Mouse (Mus musculus) brown adipose tissue, adult 24 weeks (tissue): ENCODE results near the gene Icam5. TPM values are rescaled to one million over a fixed set of nuclear protein-coding genes. Genes with fewer than 3 reads are reported as not detected.

Experiments
- H3K27ac ChIP-seq: fragments of 200-500 bp; replicated peaks from 2 replicates; pipeline ENCODE4 v1.5.1; 2012; ENCODE audit warnings: low read depth, mild to moderate bottlenecking, low read length
- H3K4me1 ChIP-seq: fragments of 200-500 bp; 2 replicates; pipeline ENCODE4 v1.6.1; 2012; ENCODE audit warnings: low read length, mixed read lengths; ENCODE audit not compliant: control insufficient read depth, insufficient read depth, insufficient read length
- H3K4me3 ChIP-seq: fragments of 200-500 bp; 2 replicates; pipeline ENCODE4 v1.5.1; 2012; ENCODE audit warnings: low read depth, mild to moderate bottlenecking, low read length, moderate library complexity; ENCODE audit not compliant: insufficient read depth
- polyA plus RNA-seq: library from polyadenylated mRNA; stranded (reverse); fragments of >200 nt; gene quantifications from 2 replicates; pipeline ENCODE4 v1.2.4, GENCODE M21; 2012; ENCODE audit not compliant: missing spikeins, insufficient read depth, insufficient read length

Icam5 gene
- polyA plus RNA-seq, 1 experiment: not detected

- Histone ChIP-seq H3K4me1 (no peaks in the 10 kb centered on the region), H3K27ac (no peak overlapping the region), H3K4me3 (no peak overlapping the region)
Observed at GRCm38 (mm10) chr9:21081127-21081526, 49.3 kb downstream of the Icam5 start.

GRCm38 (mm10) chr9:21083324-21083723 lies 51.5 kb downstream of the Icam5 start:
- Histone ChIP-seq H3K4me3 (no peak overlapping the region), H3K27ac (no peak overlapping the region), H3K4me1 (no peaks in the 10 kb centered on the region)

Other genes starting within 250 kb of the Icam5 start
- 16.9 and 23.5 TPM in 2 replicates for gene Col5a3, start 217.0 kb upstream of the Icam5 start, polyA plus RNA-seq
- gene Rdh8, start 213.6 kb upstream of the Icam5 start, polyA plus RNA-seq: not detected in 2 replicates
- gene A230050P20Rik, start 163.4 kb upstream of the Icam5 start, polyA plus RNA-seq: 2.1 and 5.8 TPM in 2 replicates
- 3.1 and 5.0 TPM in 2 replicates for gene Angptl6, start 152.3 kb upstream of the Icam5 start, polyA plus RNA-seq
- 6.6 and 7.9 TPM in 2 replicates for gene Ppan, start 143.9 kb upstream of the Icam5 start, polyA plus RNA-seq
- gene Eif3g, start 133.4 kb upstream of the Icam5 start, polyA plus RNA-seq: 61.4 and 66.1 TPM in 2 replicates
- gene Dnmt1, start 72.2 kb upstream of the Icam5 start, polyA plus RNA-seq: 3.5 and 7.7 TPM in 2 replicates
- 1.3 and 2.6 TPM in 2 replicates for gene S1pr2, start 55.3 kb upstream of the Icam5 start, polyA plus RNA-seq
- gene Mrpl4, start 29.3 kb upstream of the Icam5 start, polyA plus RNA-seq: 140 and 185 TPM in 2 replicates
- 2.3 and 3.1 TPM in 2 replicates for gene Icam1, start 16.1 kb upstream of the Icam5 start, polyA plus RNA-seq
- not detected in 2 replicates for gene Icam4, start 2.7 kb upstream of the Icam5 start, polyA plus RNA-seq
- gene Zglp1, start 35.0 kb downstream of the Icam5 start, polyA plus RNA-seq: not detected in 2 replicates
- gene Gm49373, start 41.0 kb downstream of the Icam5 start, polyA plus RNA-seq: 0.79 TPM in 1 of 2 replicates, not detected in the other
- 52.7 and 55.1 TPM in 2 replicates for gene Fdx1l, start 41.5 kb downstream of the Icam5 start, polyA plus RNA-seq
- not detected in 2 replicates for gene Gm38431, start 59.9 kb downstream of the Icam5 start, polyA plus RNA-seq
- gene Raver1, start 59.9 kb downstream of the Icam5 start, polyA plus RNA-seq: 15.5 and 16.4 TPM in 2 replicates
- gene Tyk2, start 99.2 kb downstream of the Icam5 start, polyA plus RNA-seq: 3.8 and 4.1 TPM in 2 replicates
- gene Cdc37, start 117.9 kb downstream of the Icam5 start, polyA plus RNA-seq: 70.4 and 78.0 TPM in 2 replicates
- gene Pde4a, start 133.6 kb downstream of the Icam5 start, polyA plus RNA-seq: 16.2 and 29.4 TPM in 2 replicates
- 24.6 and 25.5 TPM in 2 replicates for gene Keap1, start 207.3 kb downstream of the Icam5 start, polyA plus RNA-seq
- 2.1 and 3.6 TPM in 2 replicates for gene S1pr5, start 216.4 kb downstream of the Icam5 start, polyA plus RNA-seq
- gene Atg4d, start 233.2 kb downstream of the Icam5 start, polyA plus RNA-seq: 23.5 and 23.7 TPM in 2 replicates